Mouse (Mus musculus): ENCODE results near the gene Tmem25. TPM values are rescaled to one million over a fixed set of nuclear protein-coding genes. Genes with fewer than 3 reads are reported as not detected.

Gene Tmem25
- total and polyA plus RNA-seq, 3 experiments, result 0.12 to 0.67 TPM; not detected in 1

GRCm38 (mm10) chr9:44810316-44810715 lies 11.2 kb upstream of the Tmem25 start:
- TF ChIP-seq USF1 (IDR thresholded peaks at IDR 0.05; ENCODE audit: low read depth, low read length), result no peak
- TF ChIP-seq ZC3H11A (IDR thresholded peaks at IDR 0.05; ENCODE audit: low read depth, low read length), result no peak
- TF ChIP-seq TAL1 (IDR thresholded peaks at IDR 0.05; ENCODE audit: low read length), result no peak
- TF ChIP-seq POLR2AphosphoS2 (IDR thresholded peaks at IDR 0.05; ENCODE audit: low read length), result no peak
- TF ChIP-seq MXI1 (IDR thresholded peaks at IDR 0.05; ENCODE audit: low read depth, low read length), result no peak
- TF ChIP-seq NRF1 (IDR thresholded peaks at IDR 0.05; ENCODE audit: insufficient read depth, low read depth, low read length, poor library complexity, severe bottlenecking), result no peak
- no peak for TF ChIP-seq MAX (IDR thresholded peaks at IDR 0.05; ENCODE audit: low read length)
- TF ChIP-seq MYB (IDR thresholded peaks at IDR 0.05; ENCODE audit: low read depth, low read length), result no peak
- TF ChIP-seq ZNF384 (IDR thresholded peaks at IDR 0.05; ENCODE audit: low read depth, low read length), result no peak
- no peak for TF ChIP-seq MAZ (IDR thresholded peaks at IDR 0.05; ENCODE audit: low read depth, low read length)
- TF ChIP-seq HCFC1 (IDR thresholded peaks at IDR 0.05; ENCODE audit: low read depth, low read length), result no peak
- TF ChIP-seq ZMIZ1 (IDR thresholded peaks at IDR 0.05; ENCODE audit: low read depth, low read length), result no peak
- Histone ChIP-seq H3K4me3 (ENCODE audit: control insufficient read depth in 1 of 2, insufficient read depth in 1 of 2, low read depth in 2 of 2, low read length in 2 of 2) (no peak overlapping the region), H3K27me3 (ENCODE audit: control insufficient read depth in 1 of 2, insufficient read depth in 2 of 2, low read length in 2 of 2) (no peaks in the 10 kb centered on the region), H3K4me1 (ENCODE audit: control insufficient read depth in 1 of 2, insufficient read depth in 2 of 2, low read length in 2 of 2) (no peaks in the 10 kb centered on the region), H3K27ac (ENCODE audit: control insufficient read depth, low read depth, low read length) (no peak overlapping the region), H3K36me3 (ENCODE audit: control insufficient read depth in 1 of 2, insufficient read depth in 2 of 2, low read length in 2 of 2) (peaks cover 0 to 19% of the 10 kb centered on the region in 2 experiments; a peak in 2 of 4 replicates), H3K9me3 (replicated peaks; ENCODE audit: insufficient read depth, low read length) (no peaks in the 10 kb centered on the region), H3K9ac (ENCODE audit: control insufficient read depth, low read depth, low read length, poor library complexity, severe bottlenecking) (no peak overlapping the region), H3K79me2 (ENCODE audit: control insufficient read depth, insufficient read depth, low read length, poor library complexity) (no peaks in the 10 kb centered on the region)
- DNase-seq (ENCODE audit: low read depth, low spot score), result no peak

- no peak for DNase-seq (ENCODE audit: low read depth, low spot score)
- TF ChIP-seq JUND (IDR thresholded peaks at IDR 0.05; ENCODE audit: low read depth, low read length), result no peak
- no peak for TF ChIP-seq SMC3 (IDR thresholded peaks at IDR 0.05; ENCODE audit: low read depth, low read length)
- no peak for TF ChIP-seq MAX (IDR thresholded peaks at IDR 0.05; ENCODE audit: low read length)
- no peak for TF ChIP-seq EP300 (IDR thresholded peaks at IDR 0.05; ENCODE audit: low read depth in 1 of 2, low read length in 2 of 2)
- no peak for TF ChIP-seq UBTF (IDR thresholded peaks at IDR 0.05; ENCODE audit: borderline replicate concordance, insufficient read depth, low read depth, low read length)
- TF ChIP-seq ELF1 (IDR thresholded peaks at IDR 0.05; ENCODE audit: low read depth, low read length), result no peak
- TF ChIP-seq HCFC1 (IDR thresholded peaks at IDR 0.05; ENCODE audit: low read depth, low read length), result no peak
- no peak for TF ChIP-seq RAD21 (IDR thresholded peaks at IDR 0.05; ENCODE audit: low read depth, low read length)
- no peak for TF ChIP-seq RCOR1 (IDR thresholded peaks at IDR 0.05; ENCODE audit: low read depth, low read length)
- no peak for TF ChIP-seq MAFK (IDR thresholded peaks at IDR 0.05; ENCODE audit: borderline replicate concordance, low read depth, low read length)
- TF ChIP-seq CHD2 (IDR thresholded peaks at IDR 0.05; ENCODE audit: low read length), result no peak
- TF ChIP-seq MYB (IDR thresholded peaks at IDR 0.05; ENCODE audit: low read depth, low read length), result no peak
- TF ChIP-seq ZC3H11A (IDR thresholded peaks at IDR 0.05; ENCODE audit: low read depth, low read length), result no peak
- TF ChIP-seq MYC (IDR thresholded peaks at IDR 0.05; ENCODE audit: low read depth, low read length), result no peak
- TF ChIP-seq CHD1 (IDR thresholded peaks at IDR 0.05; ENCODE audit: low read depth, low read length), result no peak
- no peak for TF ChIP-seq ZMIZ1 (IDR thresholded peaks at IDR 0.05; ENCODE audit: low read depth, low read length)
- no peak for TF ChIP-seq MAZ (IDR thresholded peaks at IDR 0.05; ENCODE audit: low read depth, low read length)
- H3K36me3 ChIP-seq (ENCODE audit: control insufficient read depth in 1 of 2, insufficient read depth in 2 of 2, low read length in 2 of 2), result peaks cover 0 to 16% of the 10 kb centered on the region in 2 experiments; a peak in 2 of 4 replicates
Measured at GRCm38 (mm10) chr9:44807778-44808177, 8.7 kb upstream of the Tmem25 start.

More at GRCm38 (mm10) chr9:44807778-44808177, 8.7 kb upstream of the Tmem25 start:
- no peaks in the 10 kb centered on the region for H3K4me1 ChIP-seq (ENCODE audit: control insufficient read depth in 1 of 2, insufficient read depth in 2 of 2, low read length in 2 of 2)
- H3K27me3 ChIP-seq (ENCODE audit: control insufficient read depth in 1 of 2, insufficient read depth in 2 of 2, low read length in 2 of 2), result no peaks in the 10 kb centered on the region
- no peak overlapping the region for H3K4me3 ChIP-seq (ENCODE audit: control insufficient read depth in 1 of 2, insufficient read depth in 1 of 2, low read depth in 2 of 2, low read length in 2 of 2)
- no peaks in the 10 kb centered on the region for H3K9me3 ChIP-seq (replicated peaks; ENCODE audit: insufficient read depth, low read length)
- H3K27ac ChIP-seq (ENCODE audit: control insufficient read depth, low read depth, low read length), result no peak overlapping the region
- no peak overlapping the region for H3K9ac ChIP-seq (ENCODE audit: control insufficient read depth, low read depth, low read length, poor library complexity, severe bottlenecking)
- H3K79me2 ChIP-seq (ENCODE audit: control insufficient read depth, insufficient read depth, low read length, poor library complexity), result no peaks in the 10 kb centered on the region

Measured in MEL (cell line).